Mouse (Mus musculus) liver, embryonic 14.5 days (tissue): ENCODE measurements around the gene Wfdc11.

Experiments used
- CTCF ChIP-seq: IDR thresholded peaks from 2 replicates; pipeline ENCODE4 v1.5.1; 2016; ENCODE audit warnings: antibody characterized with exemption, low read depth, control low read depth
- EP300 ChIP-seq: IDR thresholded peaks from 2 replicates; pipeline ENCODE4 v1.6.1; 2016; ENCODE audit warnings: antibody characterized with exemption, low read depth

DNA sequence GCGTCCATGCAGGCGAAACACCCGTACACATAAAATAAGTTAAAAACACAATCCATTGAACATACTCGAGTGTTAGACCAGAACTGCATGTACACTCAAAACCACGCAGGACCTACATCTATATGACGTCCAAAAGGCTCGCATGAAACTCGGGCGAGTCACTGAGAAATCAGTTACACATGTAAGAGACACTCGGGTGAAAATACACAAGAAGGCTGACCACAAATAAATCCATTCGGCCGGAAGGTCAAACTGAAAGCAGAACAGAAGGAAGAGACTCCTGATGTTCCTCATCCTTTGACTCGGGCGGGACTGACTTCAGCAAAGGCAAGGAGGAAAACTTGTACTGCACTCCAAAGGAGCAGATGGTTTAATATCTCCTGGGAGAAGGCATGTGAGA lies 32.1 kb upstream of the Wfdc11 start:
- TF ChIP-seq CTCF: no peak
- TF ChIP-seq EP300: no peak
